In genomic region chr3:87959371-87959770, GRCm38 (mm10) we compare ENCODE assay signal across 13 mouse cellular contexts. TPM values are rescaled to one million over a fixed set of nuclear protein-coding genes. Genes with fewer than 3 reads are reported as not detected.
A peak's percentile ranks its signal among the peaks of the same experiment; 100 is the strongest.
DNase-seq lines count a peak whose midpoint lies in the region; ATAC-seq and TF ChIP-seq lines count a peak whose summit lies in the region.
"Had no signal": no experiment of that assay in that cellular context is flagged by ENCODE, and none has a peak within 500 bp of the region (broad histone marks: within the 10 kb centered on the region; RNA-seq: fewer than 3 reads in every experiment).

No protein-coding gene starts in this region.

- H3K27me3 ChIP-seq in forebrain, embryonic 11.5 days (ENCODE audit: control insufficient read depth, insufficient read depth, low read length) = no peaks in the 10 kb centered on the region
- H3K27me3 ChIP-seq in forebrain, embryonic 16.5 days (replicated peaks; ENCODE audit: control insufficient read depth, insufficient read depth, low read length) = no peaks in the 10 kb centered on the region
- no peaks in the 10 kb centered on the region for H3K27me3 ChIP-seq in kidney, embryonic 16.5 days (ENCODE audit: insufficient read depth, low read length)
- H3K27me3 ChIP-seq in kidney, adult 2 months (replicated peaks; ENCODE audit: control insufficient read depth, insufficient read depth, low read length) = no peaks in the 10 kb centered on the region
- H3K27me3 ChIP-seq in embryonic facial prominence, embryonic 15.5 days = no peaks in the 10 kb centered on the region
- H3K27me3 ChIP-seq in neural tube, embryonic 12.5 days (replicated peaks) = no peaks in the 10 kb centered on the region

- peak overlapping the region; percentile 96 for H3K27ac ChIP-seq in forebrain, embryonic 11.5 days (ENCODE audit: low read depth, low read length)
- H3K27ac ChIP-seq in forebrain, embryonic 16.5 days (ENCODE audit: low read length) = no peak overlapping the region
- peak overlapping the region; percentile 95; the same call in 1 of the 2 replicates for H3K27ac ChIP-seq in kidney, embryonic 16.5 days (ENCODE audit: low read length)
- no peak overlapping the region for H3K27ac ChIP-seq in kidney, adult 2 months (ENCODE audit: insufficient read depth, low read depth, low read length)
- H3K27ac ChIP-seq in embryonic facial prominence, embryonic 15.5 days (replicated peaks) = peak overlapping the region; percentile 97
- H3K27ac ChIP-seq in neural tube, embryonic 12.5 days = peak overlapping the region; percentile 92; the same call in 1 of the 2 replicates
- H3K27ac ChIP-seq: heart, adult 2 months; liver, embryonic 15.5 days had no signal

- no peak overlapping the region for H3K4me3 ChIP-seq in forebrain, embryonic 11.5 days (ENCODE audit: low read depth, low read length)
- H3K4me3 ChIP-seq in forebrain, embryonic 16.5 days (replicated peaks; ENCODE audit: low read length) = no peak overlapping the region
- no peak overlapping the region for H3K4me3 ChIP-seq in kidney, embryonic 16.5 days (ENCODE audit: low read length)
- H3K4me3 ChIP-seq in kidney, adult 2 months (ENCODE audit: insufficient read depth, low read depth, low read length) = no peak overlapping the region
- no peak overlapping the region for H3K4me3 ChIP-seq in embryonic facial prominence, embryonic 15.5 days (replicated peaks)
- no peak overlapping the region for H3K4me3 ChIP-seq in neural tube, embryonic 12.5 days
- H3K4me3 ChIP-seq: heart, adult 2 months; liver, embryonic 15.5 days had no signal

- no peak for TF ChIP-seq POLR2A in kidney, adult 2 months (IDR thresholded peaks at IDR 0.05; ENCODE audit: low read depth, low read length)

- H3K4me2 ChIP-seq in forebrain, embryonic 11.5 days (ENCODE audit: low read depth, low read length, severe bottlenecking) = no peak overlapping the region
- H3K4me2 ChIP-seq in forebrain, embryonic 16.5 days (ENCODE audit: low read length) = no peak overlapping the region
- no peak overlapping the region for H3K4me2 ChIP-seq in kidney, embryonic 16.5 days (replicated peaks; ENCODE audit: low read depth, low read length)
- no peak overlapping the region for H3K4me2 ChIP-seq in embryonic facial prominence, embryonic 15.5 days (replicated peaks)
- no peak overlapping the region for H3K4me2 ChIP-seq in neural tube, embryonic 12.5 days (replicated peaks)

- TF ChIP-seq CTCF in kidney, adult 2 months (conservative IDR thresholded peaks at IDR 0.05; ENCODE audit: insufficient read depth, insufficient read length, low read depth, low read length) = no peak

- H3K9me3 ChIP-seq in forebrain, embryonic 11.5 days (ENCODE audit: control insufficient read depth, low read length) = no peaks in the 10 kb centered on the region
- H3K9me3 ChIP-seq in forebrain, embryonic 16.5 days (ENCODE audit: control insufficient read depth, low read length) = no peaks in the 10 kb centered on the region
- no peaks in the 10 kb centered on the region for H3K9me3 ChIP-seq in kidney, embryonic 16.5 days (ENCODE audit: low read length)
- no peaks in the 10 kb centered on the region for H3K9me3 ChIP-seq in embryonic facial prominence, embryonic 15.5 days (replicated peaks)
- no peaks in the 10 kb centered on the region for H3K9me3 ChIP-seq in neural tube, embryonic 12.5 days
- H3K9me3 ChIP-seq: liver, embryonic 15.5 days; megakaryocyte, embryonic 14.5 days had no signal

- ATAC-seq in forebrain, embryonic 11.5 days (replicated peaks; ENCODE audit: low FRiP score) = no peak
- ATAC-seq in forebrain, embryonic 16.5 days = no peak
- ATAC-seq in kidney, embryonic 16.5 days (ENCODE audit: low FRiP score, low TSS enrichment) = no peak
- no peak for ATAC-seq in embryonic facial prominence, embryonic 15.5 days (ENCODE audit: insufficient number of reproducible peaks, low FRiP score, low TSS enrichment, low read depth)
- no peak for ATAC-seq in neural tube, embryonic 12.5 days (ENCODE audit: low FRiP score, low read depth)

- no peak overlapping the region for H3K9ac ChIP-seq in forebrain, embryonic 11.5 days (ENCODE audit: low read length)
- no peak overlapping the region for H3K9ac ChIP-seq in forebrain, embryonic 16.5 days (replicated peaks; ENCODE audit: low read depth, low read length)
- no peak overlapping the region for H3K9ac ChIP-seq in kidney, embryonic 16.5 days (replicated peaks; ENCODE audit: low read length)
- H3K9ac ChIP-seq in embryonic facial prominence, embryonic 15.5 days = no peak overlapping the region
- no peak overlapping the region for H3K9ac ChIP-seq in neural tube, embryonic 12.5 days
- H3K9ac ChIP-seq: liver, embryonic 15.5 days had no signal

- no peaks in the 10 kb centered on the region; the same call in 1 of the 2 replicates for H3K36me3 ChIP-seq in forebrain, embryonic 11.5 days (ENCODE audit: control insufficient read depth, insufficient read depth, low read length)
- H3K36me3 ChIP-seq in forebrain, embryonic 16.5 days (ENCODE audit: control insufficient read depth, insufficient read depth) = no peaks in the 10 kb centered on the region
- H3K36me3 ChIP-seq in kidney, embryonic 16.5 days (ENCODE audit: insufficient read depth, low read length) = no peaks in the 10 kb centered on the region
- H3K36me3 ChIP-seq in kidney, adult 2 months (ENCODE audit: control insufficient read depth, insufficient read depth, low read length) = no peaks in the 10 kb centered on the region
- no peaks in the 10 kb centered on the region for H3K36me3 ChIP-seq in embryonic facial prominence, embryonic 15.5 days
- no peaks in the 10 kb centered on the region for H3K36me3 ChIP-seq in neural tube, embryonic 12.5 days
- H3K36me3 ChIP-seq: liver, embryonic 15.5 days had no signal

- H3K4me1 ChIP-seq in forebrain, embryonic 11.5 days (replicated peaks; ENCODE audit: control insufficient read depth, insufficient read depth, low read length) = peaks cover 20% of the 10 kb centered on the region
- peaks cover 15% of the 10 kb centered on the region for H3K4me1 ChIP-seq in forebrain, embryonic 16.5 days (replicated peaks; ENCODE audit: control insufficient read depth, insufficient read depth, low read length)
- peaks cover 26% of the 10 kb centered on the region; the same call in 1 of the 2 replicates for H3K4me1 ChIP-seq in kidney, embryonic 16.5 days (ENCODE audit: insufficient read depth, low read length)
- H3K4me1 ChIP-seq in kidney, adult 2 months (ENCODE audit: control insufficient read depth, insufficient read depth, low read length) = no peaks in the 10 kb centered on the region
- H3K4me1 ChIP-seq in embryonic facial prominence, embryonic 15.5 days = peaks cover 33% of the 10 kb centered on the region
- peaks cover 29% of the 10 kb centered on the region for H3K4me1 ChIP-seq in neural tube, embryonic 12.5 days

- WGBS in forebrain, embryonic 11.5 days = 62% methylated on average over 7 of the region's 7 CpGs
- WGBS in forebrain, embryonic 16.5 days = 65% methylated on average over 7 of the region's 7 CpGs
- 71% methylated on average over 7 of the region's 7 CpGs for WGBS in kidney, embryonic 16.5 days
- 85% methylated on average over 7 of the region's 7 CpGs for WGBS in kidney, adult 2 months
- WGBS in embryonic facial prominence, embryonic 15.5 days = 66% methylated on average over 7 of the region's 7 CpGs
- WGBS in neural tube, embryonic 12.5 days = 34% methylated on average over 7 of the region's 7 CpGs

- DNase-seq in forebrain, embryonic 11.5 days (ENCODE audit: low spot score) = no peak
- DNase-seq in kidney, adult 2 months = no peak
- no peak for DNase-seq in adrenal gland, adult 2 months
- DNase-seq in left cerebral cortex, adult 8-10 months (ENCODE audit: low spot score in 2 of 2) = no peak
- DNase-seq: cerebellum, adult 18-20 months; heart, adult 2 months had no signal

RNA-seq across cellular contexts. Expression of gene Crabp2, which starts 10.9 kb away (rescaled TPM):
- polyA plus RNA-seq in forebrain, embryonic 11.5 days (2014; fragmentation: Nextera tagmentation; extraction: Ambion mirVana) = 409 and 417 TPM in 2 replicates
- polyA plus RNA-seq in forebrain, embryonic 16.5 days (2015; fragmentation: Nextera tagmentation; extraction: Ambion mirVana) = 18.9 and 19.4 TPM in 2 replicates
- polyA plus RNA-seq in kidney, embryonic 16.5 days (2015; fragmentation: Nextera tagmentation; extraction: Ambion mirVana) = 62.0 and 67.8 TPM in 2 replicates
- polyA plus RNA-seq in kidney, adult 2 months (2012; rRNA removed) = 0.88 and 0.94 TPM in 2 replicates
- polyA plus RNA-seq in embryonic facial prominence, embryonic 15.5 days (2015; fragmentation: Nextera tagmentation; extraction: Ambion mirVana) = 200 and 206 TPM in 2 replicates
- polyA plus RNA-seq in neural tube, embryonic 12.5 days (2016; fragmentation: Nextera tagmentation; extraction: Ambion mirVana) = 372 and 405 TPM in 2 replicates
- under 1 TPM; 0.52 to 0.72 TPM for total RNA-seq in adrenal gland, adult 2 months (2021)
- 0.47 TPM in 1 of 2 replicates, not detected in the other for polyA plus RNA-seq in adrenal gland, adult 2 months (2012; rRNA removed)
- 1 to 10 TPM; 4.9 to 6.5 (median 5.9) TPM for total RNA-seq in left cerebral cortex, adult 8-10 months (2022)
- total RNA-seq: hematopoietic stem cell, adult 5-6 weeks had no signal
- polyA plus RNA-seq: heart, adult 2 months had no signal

RNA-seq across cellular contexts. Expression of gene Nes, which starts 11.5 kb away (rescaled TPM):
- polyA plus RNA-seq in forebrain, embryonic 11.5 days (2014; fragmentation: Nextera tagmentation; extraction: Ambion mirVana) = 92.0 and 99.9 TPM in 2 replicates
- 35.7 and 41.6 TPM in 2 replicates for polyA plus RNA-seq in forebrain, embryonic 16.5 days (2015; fragmentation: Nextera tagmentation; extraction: Ambion mirVana)
- polyA plus RNA-seq in kidney, embryonic 16.5 days (2015; fragmentation: Nextera tagmentation; extraction: Ambion mirVana) = 25.7 and 26.6 TPM in 2 replicates
- 7.2 and 7.5 TPM in 2 replicates for polyA plus RNA-seq in kidney, adult 2 months (2012; rRNA removed)
- 41.9 and 57.3 TPM in 2 replicates for polyA plus RNA-seq in embryonic facial prominence, embryonic 15.5 days (2015; fragmentation: Nextera tagmentation; extraction: Ambion mirVana)
- 140 and 169 TPM in 2 replicates for polyA plus RNA-seq in neural tube, embryonic 12.5 days (2016; fragmentation: Nextera tagmentation; extraction: Ambion mirVana)
- 1 to 10 TPM; 7.0 to 9.2 TPM for total RNA-seq in adrenal gland, adult 2 months (2021)
- polyA plus RNA-seq in adrenal gland, adult 2 months (2012; rRNA removed) = 3.5 and 7.0 TPM in 2 replicates
- 1 to 10 TPM; 4.0 to 5.5 (median 5.2) TPM for total RNA-seq in left cerebral cortex, adult 8-10 months (2022)

RNA-seq across cellular contexts. Expression of gene Rrnad1, which starts 28.9 kb away (rescaled TPM):
- polyA plus RNA-seq in forebrain, embryonic 11.5 days (2014; fragmentation: Nextera tagmentation; extraction: Ambion mirVana) = 22.2 and 23.2 TPM in 2 replicates
- 18.4 and 23.5 TPM in 2 replicates for polyA plus RNA-seq in forebrain, embryonic 16.5 days (2015; fragmentation: Nextera tagmentation; extraction: Ambion mirVana)
- polyA plus RNA-seq in kidney, embryonic 16.5 days (2015; fragmentation: Nextera tagmentation; extraction: Ambion mirVana) = 19.9 and 22.7 TPM in 2 replicates
- polyA plus RNA-seq in kidney, adult 2 months (2012; rRNA removed) = 19.3 and 27.3 TPM in 2 replicates
- polyA plus RNA-seq in embryonic facial prominence, embryonic 15.5 days (2015; fragmentation: Nextera tagmentation; extraction: Ambion mirVana) = 19.8 and 22.4 TPM in 2 replicates
- polyA plus RNA-seq in neural tube, embryonic 12.5 days (2016; fragmentation: Nextera tagmentation; extraction: Ambion mirVana) = 22.2 TPM in 2 replicates
- total RNA-seq in adrenal gland, adult 2 months (2021) = 10 to 100 TPM; 13.1 to 16.3 TPM
- 41.5 and 44.6 TPM in 2 replicates for polyA plus RNA-seq in adrenal gland, adult 2 months (2012; rRNA removed)
- 10 to 100 TPM; 17.4 to 23.4 (median 20.6) TPM for total RNA-seq in left cerebral cortex, adult 8-10 months (2022)

RNA-seq across cellular contexts. Expression of gene Isg20l2, which starts 29.3 kb away (rescaled TPM):
- 73.9 and 78.7 TPM in 2 replicates for polyA plus RNA-seq in forebrain, embryonic 11.5 days (2014; fragmentation: Nextera tagmentation; extraction: Ambion mirVana)
- polyA plus RNA-seq in forebrain, embryonic 16.5 days (2015; fragmentation: Nextera tagmentation; extraction: Ambion mirVana) = 43.5 and 49.4 TPM in 2 replicates
- 60.2 and 68.7 TPM in 2 replicates for polyA plus RNA-seq in kidney, embryonic 16.5 days (2015; fragmentation: Nextera tagmentation; extraction: Ambion mirVana)
- polyA plus RNA-seq in kidney, adult 2 months (2012; rRNA removed) = 11.0 and 11.5 TPM in 2 replicates
- polyA plus RNA-seq in embryonic facial prominence, embryonic 15.5 days (2015; fragmentation: Nextera tagmentation; extraction: Ambion mirVana) = 54.5 and 56.2 TPM in 2 replicates
- polyA plus RNA-seq in neural tube, embryonic 12.5 days (2016; fragmentation: Nextera tagmentation; extraction: Ambion mirVana) = 60.7 and 64.1 TPM in 2 replicates
- 10 to 100 TPM; 16.3 to 21.4 TPM for total RNA-seq in adrenal gland, adult 2 months (2021)
- polyA plus RNA-seq in adrenal gland, adult 2 months (2012; rRNA removed) = 9.4 and 9.7 TPM in 2 replicates
- total RNA-seq in left cerebral cortex, adult 8-10 months (2022) = 10 to 100 TPM; 13.8 to 14.5 (median 14.1) TPM

RNA-seq across cellular contexts. Expression of gene Mrpl24, which starts 40.1 kb away (rescaled TPM):
- 69.4 and 74.5 TPM in 2 replicates for polyA plus RNA-seq in forebrain, embryonic 11.5 days (2014; fragmentation: Nextera tagmentation; extraction: Ambion mirVana)
- 63.4 and 64.3 TPM in 2 replicates for polyA plus RNA-seq in forebrain, embryonic 16.5 days (2015; fragmentation: Nextera tagmentation; extraction: Ambion mirVana)
- 76.1 and 80.1 TPM in 2 replicates for polyA plus RNA-seq in kidney, embryonic 16.5 days (2015; fragmentation: Nextera tagmentation; extraction: Ambion mirVana)
- 71.9 and 100 TPM in 2 replicates for polyA plus RNA-seq in kidney, adult 2 months (2012; rRNA removed)
- 75.4 and 78.9 TPM in 2 replicates for polyA plus RNA-seq in embryonic facial prominence, embryonic 15.5 days (2015; fragmentation: Nextera tagmentation; extraction: Ambion mirVana)
- polyA plus RNA-seq in neural tube, embryonic 12.5 days (2016; fragmentation: Nextera tagmentation; extraction: Ambion mirVana) = 78.4 and 81.7 TPM in 2 replicates
- total RNA-seq in adrenal gland, adult 2 months (2021) = 100 to 1,000 TPM; 114 to 120 TPM
- 15.1 and 18.0 TPM in 2 replicates for polyA plus RNA-seq in adrenal gland, adult 2 months (2012; rRNA removed)
- 10 to 100 TPM; 49.9 to 59.6 (median 50.5) TPM for total RNA-seq in left cerebral cortex, adult 8-10 months (2022)

Comparison
In these comparisons a context has a peak if more than half of its experiments do, and no peak if none do; other contexts are left out.
1. H3K27ac ChIP-seq: peak in forebrain, embryonic 11.5 days (single experiment), kidney, embryonic 16.5 days (single experiment), embryonic facial prominence, embryonic 15.5 days (single experiment) and neural tube, embryonic 12.5 days (single experiment); none in forebrain, embryonic 16.5 days (single experiment) and kidney, adult 2 months (single experiment).
2. RNA of gene Crabp2, which starts 10.9 kb away (polyA plus RNA-seq): 409 to 417 TPM in forebrain, embryonic 11.5 days, 372 to 405 TPM in neural tube, embryonic 12.5 days, 200 to 206 TPM in embryonic facial prominence, embryonic 15.5 days, 62.0 to 67.8 TPM in kidney, embryonic 16.5 days and 18.9 to 19.4 TPM in forebrain, embryonic 16.5 days; 0.88 to 0.94 TPM in kidney, adult 2 months and 0.47 TPM in adrenal gland, adult 2 months; every median in the first group is over 10 times any median in the second.